ENCODE assay signal across 17 mouse cellular contexts in genomic region chr11:12686717-12687116, GRCm38 (mm10).
"Had no signal": no experiment of that assay in that cellular context is flagged by ENCODE, and none has a peak within 500 bp of the region (broad histone marks: within the 10 kb centered on the region; RNA-seq: fewer than 3 reads in every experiment).

No protein-coding gene starts in this region.

- H3K36me3 ChIP-seq: neural tube, embryonic 12.5 days; neural tube, embryonic 13.5 days; neural tube, embryonic 15.5 days; stomach, embryonic 15.5 days had no signal

- H3K9me3 ChIP-seq: neural tube, embryonic 12.5 days; neural tube, embryonic 13.5 days; neural tube, embryonic 15.5 days; stomach, embryonic 15.5 days had no signal

- H3K4me2 ChIP-seq: neural tube, embryonic 12.5 days; neural tube, embryonic 13.5 days; neural tube, embryonic 15.5 days; stomach, embryonic 15.5 days had no signal

- H3K27ac ChIP-seq: neural tube, embryonic 12.5 days; neural tube, embryonic 13.5 days; neural tube, embryonic 15.5 days; stomach, embryonic 15.5 days; stomach, postnatal 0 days had no signal

- H3K4me3 ChIP-seq: neural tube, embryonic 12.5 days; neural tube, embryonic 13.5 days; neural tube, embryonic 15.5 days; stomach, embryonic 15.5 days had no signal

- H3K9ac ChIP-seq: neural tube, embryonic 12.5 days; neural tube, embryonic 13.5 days; neural tube, embryonic 15.5 days; stomach, embryonic 15.5 days had no signal

- H3K4me1 ChIP-seq: neural tube, embryonic 12.5 days; neural tube, embryonic 13.5 days; neural tube, embryonic 15.5 days; stomach, embryonic 15.5 days had no signal

- DNase-seq: retina, postnatal 1 day; right cerebral cortex, adult 18-20 months; right cerebral cortex, postnatal 14 days; right cerebral cortex, postnatal 25 days; right cerebral cortex, postnatal 4 days; spleen, adult 18-20 months; thymus, adult 18-20 months; thymus, adult 2 months; thymus, postnatal 14 days; thymus, postnatal 25 days; thymus, postnatal 36 days; thymus, postnatal 4 days had no signal

- H3K27me3 ChIP-seq: neural tube, embryonic 12.5 days; neural tube, embryonic 13.5 days; neural tube, embryonic 15.5 days; stomach, embryonic 15.5 days had no signal
